Mouse (Mus musculus) retina, adult 2 months (tissue): ENCODE data around the gene Cpm.

Experiments
- DNase-seq: peaks from one replicate; pipeline ENCODE4 v3.0.0-alpha.2; 2012; ENCODE audit warnings: low read depth, low spot score

Cpm gene

DNA sequence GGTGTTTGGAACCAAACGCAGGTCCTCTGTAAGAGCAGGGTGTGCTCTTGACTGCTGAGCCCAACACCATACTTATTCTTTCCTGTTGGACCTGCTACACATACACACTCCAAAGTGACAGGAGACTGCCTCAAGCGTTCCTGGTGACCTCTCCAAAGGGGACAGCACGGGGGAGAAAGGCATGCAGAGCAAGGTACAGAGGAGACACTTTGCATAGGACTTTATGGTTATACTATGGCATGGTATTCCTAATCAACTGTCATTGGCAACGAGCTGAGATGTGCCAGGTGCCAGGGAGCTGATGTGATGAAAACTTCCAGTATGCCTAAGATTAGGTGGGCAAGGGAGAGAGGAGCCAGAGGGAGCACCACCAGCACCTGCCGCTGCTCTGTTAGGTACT lies 107.3 kb downstream of the Cpm start:
- no peak for DNase-seq
